Mouse (Mus musculus) embryo, embryonic 9.5 days (tissue): ENCODE results near the gene Tvp23b.

Source experiments
- DNase-seq: peaks from one replicate; pipeline ENCODE4 v3.0.0-alpha.2; 2017; ENCODE audit errors: extremely low spot score

Tvp23b gene

GRCm38 (mm10) chr11:62879220-62880048 is at the start of gene Tvp23b:
Gene Tvp23b (plus strand): TSS chr11:62879455.
- peak; percentile 100 for DNase-seq

DNA sequence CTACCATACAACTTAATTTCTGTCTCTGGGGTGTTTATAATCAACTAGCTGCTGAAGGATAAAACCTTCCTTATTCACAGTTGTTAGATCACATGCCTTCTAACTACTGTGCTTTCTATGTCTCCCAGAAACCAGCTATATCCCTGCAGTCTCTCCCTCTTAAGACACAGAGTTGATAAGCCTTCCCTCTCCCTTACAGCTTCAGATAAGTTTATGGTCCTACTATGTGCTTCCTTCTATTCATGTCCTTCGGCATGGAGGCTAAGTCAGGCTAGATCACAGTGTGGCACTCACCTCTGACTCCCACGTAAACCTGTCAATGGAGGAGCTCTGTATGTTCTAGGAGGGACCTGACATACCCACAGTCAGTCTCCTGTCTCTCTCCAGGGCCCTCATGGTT is 48.9 kb upstream of the Tvp23b start:
- no peak for DNase-seq

DNA sequence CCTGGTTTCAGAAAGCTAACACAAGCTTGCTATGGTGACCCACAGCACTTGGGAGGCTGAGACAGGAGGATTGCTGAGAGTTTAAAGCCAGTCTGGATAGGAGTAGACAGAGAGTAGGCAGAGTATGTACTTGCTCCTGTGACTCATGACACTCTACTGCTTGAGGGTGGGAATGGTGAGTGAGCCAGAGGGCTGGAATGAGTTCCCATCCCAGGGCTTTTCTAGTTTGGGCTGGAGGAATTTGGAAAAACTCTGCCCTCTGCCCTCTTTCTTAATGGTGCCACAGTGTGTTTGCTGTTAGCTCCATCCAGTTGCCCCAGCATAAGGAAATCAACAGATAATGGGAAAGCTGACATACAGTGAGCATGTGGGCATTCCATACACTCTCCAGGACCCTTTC is 47.3 kb upstream of the Tvp23b start:
- DNase-seq = no peak

DNA sequence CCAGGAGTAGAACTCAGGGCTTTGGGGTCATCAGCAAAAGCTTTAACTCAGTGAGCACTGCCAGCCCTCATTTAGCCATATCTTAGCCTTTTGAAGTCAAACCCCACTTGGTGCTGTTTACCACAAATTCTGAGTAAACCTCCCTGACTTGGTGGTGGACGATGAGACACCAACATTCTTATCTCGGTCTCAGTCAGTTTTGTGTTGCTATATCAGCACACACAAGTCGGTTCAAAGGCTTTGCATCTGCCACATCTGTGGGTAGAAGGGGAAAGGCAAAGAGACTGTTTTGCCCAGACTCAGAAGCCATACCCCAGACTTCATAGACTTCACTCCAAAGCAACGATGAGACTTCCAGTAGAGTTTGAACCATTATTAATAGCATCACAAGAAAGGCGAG is 34.7 kb upstream of the Tvp23b start:
- DNase-seq = no peak

DNA sequence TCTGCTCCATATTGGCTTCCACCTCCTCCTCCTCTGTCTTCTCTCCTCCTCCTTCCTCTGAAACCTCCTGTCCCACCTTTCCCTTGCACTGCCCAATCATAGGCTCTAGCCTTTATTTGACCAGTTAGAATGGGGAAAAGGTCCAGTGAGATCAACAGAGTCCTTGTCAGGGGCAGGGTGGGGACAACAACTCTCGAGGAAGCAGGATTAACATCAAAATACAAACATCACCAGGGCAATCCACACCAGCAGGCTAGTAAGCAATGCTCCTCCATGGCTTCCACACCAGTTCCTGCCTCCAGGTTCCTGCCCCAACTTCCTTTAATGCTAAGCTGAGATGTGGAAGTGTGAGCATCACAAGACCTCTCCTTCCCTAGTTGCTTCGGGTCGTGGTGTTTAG is 33.5 kb upstream of the Tvp23b start:
- DNase-seq = no peak

- DNase-seq = peak; percentile 38
These were observed 32.1 kb upstream of the Tvp23b start, which contains the start of gene Fbxw10 for GRCm38 (mm10) chr11:62846961-62847654. Gene Fbxw10 (plus strand): TSS chr11:62847069.

- peak; percentile 4 for DNase-seq
These were observed 31.5 kb upstream of the Tvp23b start for GRCm38 (mm10) chr11:62847655-62848191.

GRCm38 (mm10) chr11:62848301-62848700 is 31.0 kb upstream of the Tvp23b start:
- DNase-seq = peak; percentile 66

- peak; percentile 15 for DNase-seq
These were observed 28.1 kb upstream of the Tvp23b start for GRCm38 (mm10) chr11:62851199-62851598.

GRCm38 (mm10) chr11:62853334-62853733 is 25.9 kb upstream of the Tvp23b start:
- DNase-seq = no peak

DNA sequence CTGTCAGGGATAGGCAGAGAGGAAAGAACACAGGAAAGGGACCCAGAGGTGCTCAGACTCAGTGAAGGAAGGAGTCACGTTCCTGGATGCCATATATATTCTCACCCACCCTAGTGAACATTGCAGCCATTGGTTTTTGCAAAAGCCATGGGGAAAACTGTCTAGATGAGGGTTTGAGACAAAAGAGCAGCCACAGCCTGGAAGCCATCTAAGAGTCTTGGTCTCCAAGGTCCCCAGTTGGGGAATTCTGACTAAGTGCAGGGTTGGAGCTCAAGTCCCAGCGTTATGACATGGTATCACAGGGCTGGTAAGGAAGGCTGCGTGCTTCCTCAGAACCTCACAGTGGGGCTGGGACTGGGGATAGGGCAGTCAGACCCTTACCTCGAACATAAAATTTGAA is 13.7 kb upstream of the Tvp23b start:
- DNase-seq = no peak

- no peak for DNase-seq
These were observed 12.6 kb upstream of the Tvp23b start for GRCm38 (mm10) chr11:62866685-62867084.

DNA sequence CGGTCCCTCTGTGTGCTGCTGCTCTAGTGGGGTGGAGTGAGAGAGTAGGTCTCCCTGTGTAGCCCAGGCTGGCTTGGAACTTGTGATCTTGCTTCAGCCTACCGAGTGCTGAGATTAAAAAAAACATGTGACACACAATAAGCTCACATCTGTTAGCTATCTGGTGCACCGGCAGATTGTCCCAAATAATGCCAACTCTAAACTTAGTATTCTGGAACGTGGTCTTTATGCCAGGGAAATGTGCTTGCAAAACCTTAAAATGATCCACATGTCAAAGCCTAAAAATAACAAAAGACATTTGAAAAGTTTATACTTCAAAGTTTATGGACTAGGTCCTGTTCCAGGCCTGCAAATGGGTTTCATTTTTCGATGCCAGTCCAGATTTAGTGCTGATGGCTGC is 10.1 kb upstream of the Tvp23b start:
- DNase-seq = no peak

DNA sequence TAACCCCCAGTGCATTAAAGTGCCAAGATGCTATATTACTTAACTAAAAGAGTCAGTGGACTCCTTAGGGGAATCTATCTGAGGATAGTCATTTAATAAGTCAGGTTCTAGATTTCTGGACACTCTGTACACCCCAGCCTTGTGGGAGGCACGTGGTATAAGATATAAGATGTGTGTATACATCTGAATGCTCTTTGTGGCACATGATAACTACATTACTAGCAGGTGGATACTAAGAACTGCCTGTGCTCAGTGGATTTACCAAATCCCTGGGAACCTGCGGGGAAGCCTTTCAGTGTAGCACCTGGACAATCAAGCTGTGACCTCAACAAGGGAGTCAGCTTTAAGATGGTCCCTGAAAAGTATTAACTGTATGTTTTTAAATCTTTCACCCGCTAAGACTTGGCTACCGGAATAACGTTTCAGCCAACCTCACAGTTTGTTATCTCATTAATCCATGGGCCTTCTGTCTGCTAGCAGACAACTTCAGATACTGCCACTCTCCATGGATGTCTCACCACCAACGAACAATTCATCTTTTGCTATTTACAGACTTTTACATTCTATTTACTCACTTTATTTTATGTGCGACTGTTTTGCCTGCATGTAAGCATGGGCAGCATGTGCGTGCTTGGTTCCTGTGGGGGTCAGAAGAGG is 9.4 kb upstream of the Tvp23b start:
- DNase-seq = no peak

DNA sequence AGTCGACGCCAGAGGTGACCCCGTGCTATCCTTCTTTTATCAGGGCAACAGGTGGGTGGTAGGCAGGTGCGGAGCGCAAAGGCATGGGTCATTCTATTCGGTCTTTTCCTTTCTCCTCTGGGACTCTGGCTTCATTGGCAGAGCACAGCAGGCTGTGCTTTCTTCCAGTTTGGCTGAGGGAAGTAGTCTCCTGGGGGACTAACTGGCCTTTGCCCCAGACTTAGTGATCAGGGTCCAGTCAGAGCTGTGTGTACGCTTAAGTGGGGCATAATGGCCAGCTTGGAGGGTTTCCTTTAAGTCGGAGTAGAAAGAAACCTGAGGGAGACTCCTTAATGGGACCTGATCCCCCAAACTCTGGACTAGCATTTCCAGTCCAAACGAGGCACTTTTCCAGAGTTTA is 5.8 kb upstream of the Tvp23b start:
- no peak for DNase-seq

GRCm38 (mm10) chr11:62875696-62876095 is 3.6 kb upstream of the Tvp23b start:
- peak; percentile 11 for DNase-seq

DNA sequence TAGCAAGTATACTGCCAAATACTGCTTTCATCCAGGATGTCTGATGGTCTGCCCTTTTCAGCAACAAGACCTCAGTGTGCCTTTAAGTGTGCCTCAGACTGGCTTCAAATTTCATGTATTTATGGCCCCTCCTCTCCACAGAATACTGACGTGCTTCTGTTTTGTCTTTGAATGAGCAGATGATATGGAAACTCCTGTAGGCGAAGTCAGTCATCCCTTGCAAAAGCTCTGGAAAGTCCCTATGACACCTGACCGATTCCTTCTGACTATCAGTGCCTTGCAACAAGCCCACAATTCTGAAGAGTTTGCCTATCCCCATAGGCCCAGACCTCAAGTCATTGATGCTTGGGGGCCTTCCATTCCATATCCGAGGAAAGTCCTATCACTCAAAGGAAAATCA is 2.8 kb upstream of the Tvp23b start:
- DNase-seq = no peak

DNA sequence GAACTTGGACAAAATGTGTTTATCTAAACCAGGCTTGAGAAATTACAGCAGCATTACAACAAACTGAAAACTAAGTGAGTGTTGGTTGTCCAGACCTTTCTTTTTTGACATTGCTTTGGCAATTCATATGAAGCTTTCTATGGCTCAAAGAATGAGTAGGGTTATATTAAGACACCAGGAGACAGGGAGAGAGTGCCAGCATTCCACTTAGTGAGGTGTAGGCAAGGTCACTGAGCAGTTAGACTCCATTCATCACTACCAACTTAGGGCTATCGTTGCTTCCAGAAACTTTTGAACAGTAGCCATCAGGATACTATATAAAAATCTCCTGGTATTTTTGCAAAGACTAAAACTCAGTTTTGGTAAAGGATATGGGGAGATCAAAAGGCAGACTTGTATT is 1.9 kb upstream of the Tvp23b start:
- DNase-seq = no peak

DNA sequence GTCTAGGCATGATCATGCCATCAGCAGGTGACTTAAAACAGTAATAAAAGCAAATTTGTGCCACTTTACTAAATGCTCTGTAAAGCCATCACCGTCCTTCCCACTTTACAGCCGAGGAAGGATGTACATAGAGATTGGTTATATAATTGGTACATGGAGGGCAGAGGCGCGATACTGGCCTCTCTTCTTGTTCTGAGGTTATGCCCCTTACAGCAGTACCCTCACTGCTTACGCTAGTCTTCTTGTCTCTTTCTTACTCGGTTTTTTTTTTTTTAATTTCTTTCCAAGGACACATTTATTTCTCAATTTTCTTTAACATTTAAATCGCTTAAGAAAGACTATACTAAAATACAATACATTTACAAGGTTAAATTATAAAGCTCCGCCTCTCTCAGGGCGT is 527 bp upstream of the Tvp23b start:
- DNase-seq = no peak

DNA sequence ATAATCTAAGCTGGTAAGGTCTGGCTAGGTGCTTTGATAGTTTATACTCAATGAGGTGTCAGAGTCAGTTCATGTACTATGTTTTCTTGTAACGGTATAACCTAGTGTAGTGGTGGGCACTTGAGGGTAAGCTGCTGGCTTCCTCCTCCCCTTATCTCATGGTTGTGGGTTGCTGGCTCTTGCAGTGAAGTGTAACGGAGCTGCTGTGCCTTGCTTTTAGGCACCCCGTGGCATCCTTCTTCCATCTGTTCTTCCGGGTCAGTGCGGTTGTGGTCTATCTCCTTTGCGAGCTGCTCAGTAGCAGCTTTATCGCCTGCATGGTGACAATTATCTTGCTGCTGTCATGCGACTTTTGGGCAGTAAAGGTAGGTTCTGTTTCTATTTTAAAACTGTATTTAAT is 4.2 kb downstream of the Tvp23b start:
- no peak for DNase-seq

- no peak for DNase-seq
These were observed 6.1 kb downstream of the Tvp23b start for GRCm38 (mm10) chr11:62885323-62885722.

DNA sequence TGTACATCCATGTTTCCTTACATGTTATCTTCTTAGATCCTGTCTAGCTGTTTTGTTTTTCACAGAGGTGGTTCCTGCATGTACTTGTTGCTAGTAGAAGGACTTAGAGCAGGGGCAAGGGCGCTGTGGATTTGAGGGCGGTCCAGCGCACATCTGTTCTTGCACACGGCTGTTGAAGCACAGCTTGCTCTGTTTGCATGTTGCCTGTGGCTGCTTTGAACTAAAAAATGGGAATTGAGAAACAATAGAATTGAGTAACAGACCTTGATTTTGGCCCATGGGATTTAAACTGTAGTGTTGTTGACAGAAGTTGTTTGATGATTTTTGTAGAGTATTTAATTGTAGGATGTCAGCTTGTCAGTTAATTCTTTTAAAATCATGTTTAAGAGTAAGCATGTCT is 11.5 kb downstream of the Tvp23b start:
- no peak for DNase-seq
